Mouse (Mus musculus): ENCODE measurements around the gene Rnf181.

DNA sequence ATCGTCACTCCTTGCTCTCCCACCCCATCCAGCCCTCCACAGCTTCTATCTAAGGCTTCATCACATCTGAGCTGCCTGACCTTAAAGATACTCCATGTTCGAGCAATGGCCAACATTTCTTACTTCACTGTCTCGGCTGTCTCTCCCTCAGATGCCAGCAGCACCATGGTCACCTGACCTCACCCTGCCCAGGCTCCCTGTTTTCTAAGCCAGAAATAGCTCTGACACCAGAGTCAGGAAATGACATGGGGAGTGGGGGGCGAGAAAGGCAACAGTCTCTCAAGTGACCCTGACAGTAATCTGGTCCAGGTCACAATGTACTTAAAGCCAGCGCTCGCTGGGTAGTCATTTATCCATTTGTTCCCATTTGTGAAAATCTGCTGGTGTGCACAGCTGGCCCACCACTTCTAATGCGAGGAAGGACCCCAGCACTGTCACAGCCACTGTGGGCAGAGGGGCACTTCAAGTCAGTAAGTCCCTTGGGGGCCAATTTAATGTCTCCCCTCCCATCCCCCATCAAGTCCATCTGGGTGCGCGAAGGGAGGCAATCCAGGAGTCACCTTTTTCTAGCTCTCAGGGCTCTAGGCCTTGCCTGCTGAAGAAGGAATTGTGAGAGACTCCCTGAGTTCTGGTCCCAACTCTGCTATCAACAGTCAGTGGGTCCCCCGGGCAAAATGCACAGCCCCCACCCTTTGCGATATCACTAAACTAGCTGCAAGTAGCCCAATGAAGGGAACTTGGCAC is 53.5 kb downstream of the Rnf181 start:
- no peak for TF ChIP-seq CTCF (IDR thresholded peaks at IDR 0.05; ENCODE audit: low read depth)
- no peak for TF ChIP-seq EP300 (IDR thresholded peaks at IDR 0.05; ENCODE audit: low read depth)
